Mouse (Mus musculus) kidney, embryonic 15.5 days (tissue): Measurements from ENCODE around the gene Ptges. TPM values are rescaled to one million over a fixed set of nuclear protein-coding genes. Genes with fewer than 3 reads are reported as not detected.

Source experiments
- polyA plus RNA-seq: library from polyadenylated mRNA; unstranded; fragments of >200 nt; fragmentation: Nextera tagmentation; extraction: Ambion mirVana; gene quantifications from 2 replicates; pipeline ENCODE4 v1.2.1, GENCODE M21; 2015

Ptges gene
- polyA plus RNA-seq, 1 experiment from 2014 or later = 13.3 TPM

Other genes with a start within 250 kb of the Ptges start
- 3.5 TPM in 2 replicates for gene 1700001O22Rik, start 126.2 kb downstream of the Ptges start, polyA plus RNA-seq
- 82.6 and 96.6 TPM in 2 replicates for gene Ntmt1, start 122.0 kb downstream of the Ptges start, polyA plus RNA-seq
- 35.5 and 38.3 TPM in 2 replicates for gene Asb6, start 99.5 kb downstream of the Ptges start, polyA plus RNA-seq
- 10.6 and 10.9 TPM in 2 replicates for gene Prrx2, start 94.9 kb downstream of the Ptges start, polyA plus RNA-seq
- gene Tor1b, start 23.1 kb upstream of the Ptges start, polyA plus RNA-seq = 35.3 and 37.5 TPM in 2 replicates
- 78.9 and 79.7 TPM in 2 replicates for gene Tor1a, start 38.1 kb upstream of the Ptges start, polyA plus RNA-seq
- gene BC005624, start 52.3 kb upstream of the Ptges start, polyA plus RNA-seq = 55.2 and 60.5 TPM in 2 replicates
- gene Usp20, start 52.4 kb upstream of the Ptges start, polyA plus RNA-seq = 19.1 and 22.7 TPM in 2 replicates
- gene Fnbp1, start 212.1 kb upstream of the Ptges start, polyA plus RNA-seq = 19.1 and 22.4 TPM in 2 replicates
- 37.0 and 37.9 TPM in 2 replicates for gene Gpr107, start 222.5 kb upstream of the Ptges start, polyA plus RNA-seq